Mouse (Mus musculus): ENCODE measurements at regions not wholly inside any gene's neighbourhood (a gene's known extent, or its start where the extent isn't known, plus 50 kb on each side); places are given as distances from the start of the nearest gene placed in this dataset.

DNA sequence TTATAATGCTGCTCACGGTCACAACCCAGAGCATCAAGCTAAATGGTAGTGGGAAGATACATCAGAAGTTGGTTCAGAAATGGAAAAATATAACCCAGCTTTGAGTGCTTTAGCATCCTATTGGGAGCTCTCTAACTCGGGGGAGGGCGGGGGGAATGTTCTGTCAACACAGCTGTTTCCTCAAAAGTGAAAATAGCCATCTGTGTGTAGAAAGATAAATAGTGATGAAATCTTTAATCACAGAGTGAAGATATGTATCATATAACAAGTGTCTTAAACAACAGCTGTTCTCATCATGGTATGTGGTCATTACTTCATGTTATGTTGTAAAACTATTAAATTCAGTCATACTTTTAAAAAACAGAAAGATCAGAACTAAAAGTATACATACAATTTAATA, 248.4 kb upstream of the Siglech start:
- no peak for DNase-seq (ENCODE audit: low read depth)

DNA sequence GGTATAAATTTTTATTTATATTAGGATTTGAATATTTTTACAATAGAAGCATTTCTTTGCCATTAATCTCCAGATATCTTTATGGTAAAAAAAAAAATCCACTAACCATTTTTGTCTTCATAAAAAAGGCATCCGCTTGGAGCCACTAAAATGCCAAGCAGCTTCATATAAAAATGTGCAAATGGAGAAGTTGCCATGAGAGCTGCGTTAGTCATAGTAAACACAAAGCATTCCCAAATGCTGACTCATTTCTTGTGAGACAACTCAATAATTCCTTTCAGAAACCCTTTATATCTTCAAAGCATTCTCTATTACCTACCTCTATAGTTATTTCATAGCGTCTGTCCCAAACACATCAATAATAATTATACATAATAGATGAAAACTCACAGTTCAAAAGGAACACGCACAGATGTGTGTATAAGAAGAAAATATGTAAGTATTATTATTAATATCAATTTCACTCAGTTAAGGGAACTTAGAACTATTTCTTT, 228.1 kb upstream of the Siglech start:
- peak; percentile 7 for DNase-seq (ENCODE audit: low read depth)

DNA sequence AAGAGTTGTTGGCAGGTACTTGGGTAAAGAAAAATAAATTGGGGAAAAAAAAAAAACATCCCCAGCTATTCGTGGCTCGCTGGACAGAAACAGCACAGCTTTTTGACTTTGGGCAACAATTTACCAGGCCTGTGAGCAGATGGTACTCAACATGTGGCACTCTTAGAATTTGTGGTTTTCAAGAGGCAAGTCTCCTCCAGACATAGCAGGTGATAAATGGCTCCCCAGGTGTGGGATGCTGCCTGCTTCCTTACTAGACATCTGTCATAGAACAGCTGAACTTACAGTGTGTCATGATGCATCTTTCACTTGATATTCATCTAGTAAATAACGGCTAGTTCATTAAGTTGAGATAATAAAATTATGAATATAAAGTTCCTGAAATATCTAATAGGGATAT, 218.8 kb upstream of the Siglech start:
- no peak for DNase-seq (ENCODE audit: low read depth)

DNA sequence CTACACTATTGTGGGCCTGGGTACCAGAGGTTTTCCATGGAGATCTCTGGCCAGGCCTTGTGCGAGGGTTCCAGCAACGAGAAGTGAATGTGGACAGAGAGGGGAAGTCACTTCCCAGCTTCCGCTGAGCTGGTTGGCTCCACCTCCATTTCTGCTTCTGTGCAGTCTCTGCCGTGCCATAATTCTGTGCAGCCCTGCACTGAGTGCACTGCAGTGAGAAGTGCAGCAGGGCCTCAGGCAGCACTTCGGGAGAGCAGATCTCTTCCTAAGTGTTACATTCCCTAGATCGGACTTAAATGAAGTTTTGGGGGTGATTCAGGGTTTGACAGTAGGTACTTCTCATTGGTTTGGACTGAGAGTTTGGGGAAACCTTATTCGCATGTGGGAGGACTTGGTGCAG, 194.6 kb upstream of the Siglech start:
- no peak for DNase-seq (ENCODE audit: low read depth)

DNA sequence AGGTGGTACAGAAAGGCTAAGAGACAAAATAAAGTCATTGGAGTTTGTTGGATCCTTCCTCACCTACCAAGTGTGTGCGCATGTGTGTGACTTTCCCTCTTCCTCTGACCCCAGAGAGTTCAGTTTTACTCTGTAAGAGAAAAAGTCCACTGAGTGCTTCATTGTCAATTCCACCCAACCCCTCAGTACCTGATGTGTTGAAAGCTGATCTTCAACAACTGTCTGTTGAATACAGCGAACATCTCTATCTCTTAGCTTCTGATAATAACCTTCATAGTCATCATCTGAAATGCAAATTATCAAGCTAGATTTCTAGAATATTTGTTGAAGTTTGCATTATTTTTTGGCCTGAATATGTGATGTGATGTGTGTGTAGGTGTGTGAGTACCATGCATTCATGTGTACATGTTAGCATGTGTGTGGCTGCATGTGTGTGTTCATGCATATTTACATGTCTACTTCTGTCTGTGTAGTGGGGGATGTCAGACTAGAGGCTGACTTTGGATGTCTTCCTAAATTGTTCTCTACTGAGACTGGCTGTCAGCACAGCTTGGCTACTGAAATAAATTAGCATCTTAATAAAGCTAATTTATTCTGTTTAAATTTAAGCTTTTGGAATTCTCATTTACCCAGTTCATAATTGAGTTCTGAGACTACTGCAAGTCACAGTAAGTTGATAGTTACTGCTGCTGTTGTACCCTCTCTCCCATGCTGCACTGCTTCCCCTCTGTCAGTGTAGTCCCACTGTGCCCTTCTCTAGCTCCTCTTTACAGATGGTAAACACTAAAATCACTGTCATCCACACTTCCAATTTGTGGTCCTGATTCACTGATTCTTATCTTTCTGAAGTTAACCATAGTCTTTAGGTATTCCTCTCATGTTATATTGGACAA, 186.7 kb upstream of the Siglech start:
- no peak for DNase-seq (ENCODE audit: low read depth)

Measured in fibroblast of lung, adult 2 months (primary cell).